Mouse (Mus musculus) right cerebral cortex, postnatal 36 days (tissue): ENCODE measurements around the gene Cfap61.
"Not testable (repeated sequence)": the region's sequence is repeated elsewhere in the genome, so short reads cannot be mapped to it uniquely, and the experiment has no call there.

ENCODE experiments used
- DNase-seq, 2 experiments: peaks; one replicate each; pipeline ENCODE4 v3.0.0; 2022; ENCODE audit warnings: low spot score in 2 of 2, mixed read lengths in 1 of 2

Gene Cfap61

DNA sequence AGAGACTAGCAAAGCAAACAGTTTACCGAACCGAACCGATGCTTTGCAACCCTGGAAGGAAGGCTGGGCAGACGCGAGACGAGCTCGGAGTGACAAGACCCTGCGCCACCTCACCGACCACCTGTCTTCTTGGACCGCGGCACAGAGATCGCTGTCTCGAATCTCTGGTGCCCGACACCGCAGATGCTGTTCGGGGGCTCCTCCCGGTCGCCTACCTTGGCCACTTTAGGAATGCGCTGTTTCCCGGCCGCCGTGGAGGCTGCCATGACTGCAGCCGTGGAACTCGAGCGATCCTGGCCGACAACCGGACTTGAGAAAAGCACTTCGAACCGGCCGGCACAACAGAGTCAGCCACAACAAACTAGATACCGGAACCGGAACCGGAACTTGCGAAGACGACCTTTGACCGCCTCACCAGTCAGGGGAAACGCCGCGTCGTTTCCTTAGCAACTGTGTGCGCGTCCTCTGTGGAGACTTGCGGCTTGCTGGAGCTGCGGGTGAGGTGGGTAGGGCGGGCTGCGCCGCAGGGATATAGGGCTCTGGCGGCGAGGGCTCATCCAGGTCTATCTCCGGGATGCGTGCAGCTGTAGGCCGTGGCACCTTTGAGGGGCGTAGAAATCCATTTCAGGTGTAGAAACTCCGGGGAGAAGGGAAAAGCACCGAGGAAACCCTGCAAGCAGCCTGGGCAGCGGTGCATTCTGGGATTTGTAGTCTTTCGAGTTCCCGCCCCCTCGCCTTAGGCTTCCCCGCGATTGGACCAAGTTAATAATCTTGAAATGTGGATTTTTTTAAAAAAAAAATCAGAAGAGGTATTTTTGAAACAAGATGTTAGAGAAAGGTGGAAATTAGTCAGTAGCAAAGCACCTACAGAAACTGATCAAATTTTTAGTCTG is at the start of gene Cfap61, which contains the start of gene Crnkl1:
TSS of gene Cfap61 (plus strand) at position 446 of the 893 bp plus-strand sequence.
TSS of gene Crnkl1 (minus strand) at position 676 of the 893 bp plus-strand sequence.
- peak; percentile 90 to 95 for DNase-seq

GRCm38 (mm10) chr2:145884913-145885785 is 49.4 kb upstream of the Cfap61 start:
- DNase-seq = no peak

DNA sequence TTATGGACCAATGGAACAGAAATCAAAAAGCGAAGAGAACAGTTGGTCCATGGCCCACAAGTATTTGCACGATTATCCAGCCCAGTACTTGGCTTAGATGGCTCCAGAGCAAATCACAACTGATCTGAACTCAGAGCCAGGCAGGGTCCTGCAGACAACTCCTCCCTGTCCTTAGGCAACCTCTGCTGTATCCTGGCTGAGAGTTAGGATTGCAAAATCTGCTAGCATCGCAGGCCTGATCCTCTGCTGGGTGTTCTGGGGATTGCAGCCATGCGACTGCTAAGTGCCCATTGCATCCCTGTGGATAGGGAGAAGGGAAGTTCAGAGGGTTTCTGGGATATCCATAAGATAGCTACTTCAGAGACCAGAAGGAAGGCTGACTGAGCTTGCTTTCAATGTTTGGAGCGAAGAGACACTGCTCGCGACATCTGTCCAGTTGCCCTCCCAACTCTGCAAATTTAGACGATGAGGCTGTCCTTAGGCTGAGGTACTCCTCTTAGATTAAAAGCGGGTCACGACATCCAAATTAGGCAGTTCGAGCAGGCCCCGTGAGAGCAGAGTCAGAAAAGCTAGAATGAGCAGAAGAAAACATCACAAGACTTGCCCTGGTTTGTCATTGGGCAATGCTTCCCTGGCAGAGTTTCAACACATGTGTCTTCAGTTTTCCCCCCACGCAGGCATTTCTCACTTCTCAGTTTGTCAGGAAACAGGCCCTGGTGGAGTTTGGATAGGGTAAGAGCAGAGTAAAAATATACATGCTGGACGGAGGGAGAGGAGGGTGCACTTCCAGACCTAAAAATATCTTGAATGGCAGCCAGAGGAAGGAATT is 46.4 kb upstream of the Cfap61 start:
- DNase-seq = peak; percentile 35 to 79

DNA sequence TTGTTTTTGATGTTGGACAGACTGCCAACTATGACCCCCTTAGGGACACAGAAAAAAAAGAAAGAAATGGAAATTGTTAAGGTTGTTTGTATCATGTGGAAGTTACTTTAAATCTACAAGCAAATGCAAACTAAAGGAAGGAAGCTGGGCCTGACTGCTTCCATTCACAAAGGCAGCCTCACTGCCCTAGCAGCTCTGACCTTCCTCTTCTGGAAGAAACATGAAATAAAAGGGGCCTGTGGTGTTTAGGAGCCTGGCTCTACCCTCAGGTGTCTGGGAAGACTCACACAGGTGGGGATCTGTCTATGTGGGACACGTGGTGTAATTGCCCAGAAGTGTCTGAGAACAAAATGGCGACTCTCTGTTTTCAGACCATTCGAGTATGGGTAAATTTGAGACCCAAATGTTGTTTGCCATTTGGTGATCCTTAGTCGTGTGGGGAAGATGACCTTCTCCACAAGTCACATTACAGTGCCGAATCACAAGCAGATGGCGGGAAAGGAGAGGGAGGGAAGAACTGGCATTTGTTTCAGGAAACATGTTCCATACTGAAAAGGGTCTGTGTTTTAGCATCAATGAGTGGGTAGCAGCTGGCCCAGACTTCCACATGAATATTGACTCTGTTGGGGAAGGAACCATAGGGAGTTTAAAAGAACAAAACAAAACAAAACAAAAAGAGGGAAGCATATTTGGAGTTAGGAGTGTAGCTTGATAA is 45.7 kb upstream of the Cfap61 start:
- no peak for DNase-seq

DNA sequence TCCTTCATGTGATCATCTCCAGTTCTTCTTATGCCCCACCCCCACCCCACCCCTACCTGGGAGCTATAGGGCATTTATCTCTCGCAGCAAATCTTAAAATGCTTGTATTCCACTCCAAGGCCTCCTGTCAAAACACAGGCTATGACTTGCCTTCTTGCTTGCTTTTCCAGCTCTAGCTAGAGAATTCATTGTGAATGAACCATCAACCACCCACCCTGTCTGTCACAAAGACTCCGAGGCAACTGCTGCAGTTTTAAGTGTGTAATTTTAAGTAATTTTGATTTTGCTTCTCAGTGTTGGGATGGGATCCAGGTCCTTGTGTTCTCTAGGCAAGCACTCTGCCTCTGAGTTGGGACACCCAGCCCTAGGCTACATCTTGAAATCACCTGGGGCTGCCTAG is 44.0 kb upstream of the Cfap61 start:
- no peak for DNase-seq

GRCm38 (mm10) chr2:145893756-145894155 is 40.8 kb upstream of the Cfap61 start:
- no peak for DNase-seq

GRCm38 (mm10) chr2:145898106-145898505 is 36.5 kb upstream of the Cfap61 start:
- no peak for DNase-seq

DNA sequence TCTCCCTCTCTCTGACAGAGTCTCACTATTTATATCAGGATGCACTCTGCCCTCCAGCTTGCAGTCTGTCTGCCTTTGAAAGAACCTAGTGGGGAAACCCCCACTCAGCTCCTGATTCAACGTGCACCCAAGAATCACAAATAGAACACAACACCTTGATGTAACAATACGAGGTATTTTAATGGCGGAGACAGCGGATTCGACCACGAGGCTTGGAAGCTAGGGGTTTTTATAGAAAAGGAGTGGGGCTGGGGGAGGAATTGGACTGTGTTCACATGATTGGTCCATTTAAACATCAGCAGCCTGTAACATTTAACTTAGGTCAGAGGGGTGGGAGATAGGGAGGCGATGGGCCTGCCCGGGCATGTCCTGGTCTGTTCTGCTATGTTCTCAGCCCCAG is 34.3 kb upstream of the Cfap61 start:
- DNase-seq = not testable (repeated sequence)

DNA sequence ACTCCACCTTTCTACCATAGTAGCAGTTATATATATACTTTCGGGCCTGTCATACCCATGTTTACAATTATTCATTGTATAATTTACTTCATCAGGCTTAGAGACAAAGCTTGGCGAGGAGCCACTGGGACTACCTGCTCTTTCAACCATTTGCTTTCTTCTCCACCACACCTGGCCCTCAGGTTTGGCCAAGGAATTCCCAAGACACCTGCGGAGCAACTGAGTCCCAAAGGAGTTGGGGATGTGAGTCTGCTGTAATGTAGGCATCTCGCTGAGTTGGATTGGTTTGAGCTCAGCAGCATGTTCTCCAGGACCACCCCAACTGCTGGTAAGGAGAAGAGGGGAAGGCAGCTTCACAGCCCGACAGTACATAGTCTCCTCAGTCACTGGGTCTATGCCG is 32.7 kb upstream of the Cfap61 start, which contains the start of gene Naa20:
TSS of gene Naa20 (plus strand) at position 239 of the 400 bp plus-strand sequence.
- no peak for DNase-seq

DNA sequence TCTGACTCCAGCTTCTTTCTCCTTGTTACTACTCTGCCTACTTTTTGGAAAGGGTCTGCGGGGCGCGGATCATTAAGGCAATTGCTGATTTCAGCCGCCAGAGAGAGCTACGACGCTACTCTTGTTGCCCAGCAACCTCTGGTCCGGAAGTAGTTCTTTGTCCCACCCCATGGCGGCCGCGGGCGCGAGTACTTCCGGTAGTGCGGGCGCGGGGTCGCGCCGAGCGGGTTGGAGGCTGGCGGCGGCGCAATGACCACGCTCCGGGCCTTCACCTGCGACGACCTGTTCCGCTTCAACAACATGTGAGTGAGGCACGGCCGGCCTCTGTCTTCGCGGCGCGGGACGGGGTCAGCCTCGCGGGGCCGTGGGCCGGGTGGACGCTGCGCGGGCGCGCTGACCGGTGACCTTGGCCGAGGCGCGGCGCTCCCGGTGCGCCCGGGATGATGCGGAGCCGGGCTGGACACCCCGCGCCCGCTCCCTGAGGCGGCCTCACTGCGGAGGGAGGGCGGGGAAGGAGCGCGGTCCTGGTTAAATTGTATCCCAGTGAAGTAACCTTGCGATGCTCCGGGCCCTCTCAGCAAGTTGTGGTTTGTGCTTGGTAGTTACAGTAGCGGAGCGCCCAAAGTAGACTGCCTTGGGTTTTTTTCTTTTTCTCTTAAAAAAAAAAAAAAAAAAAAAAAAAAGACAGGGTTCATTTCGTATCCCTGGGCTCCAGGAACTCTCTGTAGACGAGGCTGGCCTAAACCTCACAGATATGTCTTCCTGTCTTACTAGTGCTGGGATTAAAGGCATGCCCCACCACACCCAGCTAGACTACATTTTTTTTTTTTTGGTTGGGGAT is 31.3 kb upstream of the Cfap61 start:
- peak; percentile 88 for DNase-seq

GRCm38 (mm10) chr2:145903983-145904616 is 30.5 kb upstream of the Cfap61 start:
- no peak for DNase-seq

- DNase-seq = no peak
These were observed 29.4 kb upstream of the Cfap61 start for GRCm38 (mm10) chr2:145905156-145905555.

DNA sequence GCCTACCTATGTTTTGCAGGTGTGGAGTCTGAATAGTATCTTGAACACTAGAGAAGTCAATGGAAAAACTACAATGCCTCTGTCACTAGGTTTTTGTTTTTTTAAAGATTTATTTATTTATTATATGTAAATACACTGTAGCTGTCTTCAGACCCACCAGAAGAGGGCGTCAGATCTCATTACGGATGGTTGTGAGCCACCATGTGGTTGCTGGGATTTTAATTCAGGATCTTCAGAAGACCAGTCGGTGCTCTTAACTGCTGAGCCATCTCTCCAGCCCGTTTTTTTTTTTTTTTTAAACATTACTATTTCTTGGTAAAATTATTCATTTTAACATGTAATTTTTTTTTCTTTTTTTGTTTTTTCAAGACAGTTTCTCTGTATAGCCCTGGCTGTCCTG is 28.7 kb upstream of the Cfap61 start:
- not testable (repeated sequence) for DNase-seq

DNA sequence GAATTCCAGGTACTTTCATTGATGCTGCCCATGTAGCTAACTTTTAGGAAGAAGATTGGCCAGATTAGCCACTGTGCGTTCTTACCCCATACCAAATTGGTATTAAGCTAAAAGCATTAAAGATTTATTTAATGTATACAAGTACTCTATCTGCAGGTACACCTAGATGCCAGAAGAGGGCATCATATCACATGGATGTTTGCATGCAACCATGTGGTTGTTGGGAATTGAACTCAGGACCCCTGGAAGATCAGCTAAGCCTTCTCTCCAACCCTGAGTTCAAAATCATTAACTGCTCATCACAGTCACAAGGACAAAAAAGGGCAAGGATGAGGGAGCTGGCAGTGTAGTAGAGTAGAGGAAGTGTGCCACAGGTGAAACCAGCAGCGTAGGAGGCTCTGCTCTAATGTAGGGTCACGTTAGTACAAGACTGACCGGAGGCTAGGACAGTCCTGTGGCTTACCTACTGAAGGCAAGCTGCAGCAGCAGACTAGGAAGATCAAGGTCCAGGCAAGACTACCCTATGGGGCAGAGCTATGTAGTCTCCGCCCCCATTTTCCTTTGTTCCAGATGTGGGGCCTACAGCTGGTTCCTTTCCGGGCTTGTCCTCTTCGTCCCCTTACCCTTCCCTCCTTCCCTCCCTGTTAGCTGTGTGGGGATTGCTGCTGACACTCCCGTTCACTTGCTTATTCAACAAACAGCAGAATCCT is 13.5 kb upstream of the Cfap61 start:
- no peak for DNase-seq

- DNase-seq = no peak
These were observed 2.4 kb downstream of the Cfap61 start for GRCm38 (mm10) chr2:145936975-145937374.

- no peak for DNase-seq
These were observed 6.8 kb downstream of the Cfap61 start for GRCm38 (mm10) chr2:145941403-145941802.

- DNase-seq = peak in 1 of 2 experiments; percentile 14
These were observed 9.7 kb downstream of the Cfap61 start for GRCm38 (mm10) chr2:145944286-145944685.

GRCm38 (mm10) chr2:145948402-145948954 is 13.9 kb downstream of the Cfap61 start:
- DNase-seq = no peak
